Mouse (Mus musculus) liver, embryonic 14.5 days (tissue): Measurements from ENCODE around the gene Chrnb4. TPM values are rescaled to one million over a fixed set of nuclear protein-coding genes. Genes with fewer than 3 reads are reported as not detected.
A peak's percentile ranks its signal among the peaks of the same experiment; 100 is the strongest.

Source experiments
- ATAC-seq: fragments of 200-750 bp; cut with Nextera tagmentation; 2 replicates; pipeline ENCODE4 v1.8.0; 2017; ENCODE audit warnings: moderate number of reproducible peaks, mild to moderate bottlenecking, moderate library complexity; ENCODE audit not compliant: insufficient read depth
- DNase-seq, 3 experiments: peaks; one replicate each; pipeline ENCODE4 v3.0.0-alpha.2; 2012 to 2013; ENCODE audit warnings: low read depth in 3 of 3, low spot score in 3 of 3
- H3K27ac ChIP-seq: fragments of 300-500 bp; sonication (generic); 2 replicates; pipeline ENCODE4 v1.5.1; 2014; ENCODE audit warnings: moderate library complexity, mild to moderate bottlenecking, control low read depth, inconsistent platforms
- H3K27me3 ChIP-seq: fragments of 300-500 bp; sonication (generic); 2 replicates; pipeline ENCODE4 v1.6.1; 2014; ENCODE audit warnings: mild to moderate bottlenecking, low read length, moderate library complexity; ENCODE audit not compliant: control insufficient read depth, insufficient read depth
- H3K36me3 ChIP-seq: fragments of 300-500 bp; sonication (generic); replicated peaks from 2 replicates; pipeline ENCODE4 v1.6.1; 2014; ENCODE audit warnings: low read depth; ENCODE audit not compliant: control insufficient read depth, insufficient read depth
- H3K4me1 ChIP-seq, 2 experiments: fragments of 200-500 bp in 1 of 2; fragments of 300-500 bp in 1 of 2; sonication (generic) in 1 of 2; replicated peaks; 2 replicates each; pipeline ENCODE4 v1.6.1; 2012 to 2014; ENCODE audit warnings: antibody characterized with exemption in 1 of 2, inconsistent platforms in 1 of 2, low read length in 1 of 2; ENCODE audit not compliant: control insufficient read depth in 2 of 2, insufficient read depth in 2 of 2
- H3K4me2 ChIP-seq: fragments of 300-500 bp; sonication (generic); 2 replicates; pipeline ENCODE4 v1.6.1; 2014; ENCODE audit warnings: low read depth, mild to moderate bottlenecking, control low read depth, moderate library complexity
- H3K4me3 ChIP-seq, 2 experiments: fragments of 200-500 bp in 1 of 2; fragments of 300-500 bp in 1 of 2; sonication (generic) in 1 of 2; 2 replicates each; pipeline ENCODE4 v1.5.1; 2012 to 2014; ENCODE audit warnings: low read depth in 2 of 2, low read length in 2 of 2, mild to moderate bottlenecking in 2 of 2, control low read depth in 1 of 2, inconsistent platforms in 1 of 2, moderate library complexity in 1 of 2; ENCODE audit not compliant: insufficient read depth in 1 of 2
- H3K9ac ChIP-seq: fragments of 300-500 bp; sonication (generic); replicated peaks from 2 replicates; pipeline ENCODE4 v1.6.1; 2014; ENCODE audit warnings: mild to moderate bottlenecking, control low read depth, moderate library complexity
- H3K9me3 ChIP-seq: fragments of 300-500 bp; sonication (generic); 2 replicates; pipeline ENCODE4 v1.6.1; 2016; ENCODE audit warnings: low read length, mixed read lengths; ENCODE audit not compliant: control insufficient read depth
- CTCF ChIP-seq: IDR thresholded peaks from 2 replicates; pipeline ENCODE4 v1.5.1; 2016; ENCODE audit warnings: antibody characterized with exemption, low read depth, control low read depth
- EP300 ChIP-seq: IDR thresholded peaks from 2 replicates; pipeline ENCODE4 v1.6.1; 2016; ENCODE audit warnings: antibody characterized with exemption, low read depth
- WGBS: fragments of 180-500 bp; shearing (Covaris S2); extraction: QIAGEN DNeasy Blood & Tissue Kit; methylation state at CpG from one replicate; pipeline ENCODE4 v1.1.7; 2014; ENCODE audit not compliant: insufficient replicate concordance; 5-methylcytosine and 5-hydroxymethylcytosine counted together
- polyA plus RNA-seq, 2 experiments: library from polyadenylated mRNA; depleted of rRNA in 1 of 2; stranded (reverse) in 1 of 2; unstranded in 1 of 2; fragments of >200 nt; fragmentation: Nextera tagmentation in 1 of 2; extraction: Ambion mirVana in 1 of 2; gene quantifications; 2 replicates each; pipeline versions ENCODE4 v1.2.1 to v1.2.3; 2012 to 2014

Chrnb4 gene
- polyA plus RNA-seq, 2 experiments: not detected

GRCm38 (mm10) chr9:55055386-55055930 lies 6.9 kb upstream of the Chrnb4 start:
- Histone ChIP-seq H3K9ac (no peak overlapping the region), H3K36me3 (no peaks in the 10 kb centered on the region), H3K4me1 (no peaks in the 10 kb centered on the region), H3K27ac (no peak overlapping the region), H3K4me2 (no peak overlapping the region), H3K4me3 (no peak overlapping the region), H3K27me3 (no peaks in the 10 kb centered on the region), H3K9me3 (no peaks in the 10 kb centered on the region)
- DNase-seq (no peak), ATAC-seq (no peak)
- TF ChIP-seq EP300 (no peak), CTCF (no peak)
- 50% methylated on average over 2 of the region's 2 CpGs for WGBS

- Histone ChIP-seq H3K4me1 (no peaks in the 10 kb centered on the region), H3K9me3 (no peaks in the 10 kb centered on the region), H3K27me3 (no peaks in the 10 kb centered on the region; the same call in 1 of the 2 replicates), H3K9ac (no peak overlapping the region), H3K4me3 (no peak overlapping the region), H3K4me2 (no peak overlapping the region), H3K36me3 (no peaks in the 10 kb centered on the region), H3K27ac (no peak overlapping the region)
- no peak for DNase-seq
- TF ChIP-seq CTCF (peak; percentile 17; the same call in 1 of the 2 replicates), EP300 (no peak)
- no peak for ATAC-seq
- WGBS: 0% methylated on average over 3 of the region's 3 CpGs
These were observed 1.8 kb downstream of the Chrnb4 start for GRCm38 (mm10) chr9:55046764-55047163.

GRCm38 (mm10) chr9:55045001-55045400 lies 3.6 kb downstream of the Chrnb4 start:
- TF ChIP-seq EP300 (no peak), CTCF (no peak)
- ATAC-seq: no peak
- Histone ChIP-seq H3K4me1 (no peaks in the 10 kb centered on the region), H3K27ac (no peak overlapping the region), H3K9me3 (no peaks in the 10 kb centered on the region), H3K4me3 (no peak overlapping the region), H3K9ac (no peak overlapping the region), H3K27me3 (no peaks in the 10 kb centered on the region; the same call in 1 of the 2 replicates), H3K4me2 (no peak overlapping the region), H3K36me3 (no peaks in the 10 kb centered on the region)
- no peak for DNase-seq
- WGBS: 55% methylated on average over 2 of the region's 2 CpGs

GRCm38 (mm10) chr9:55043688-55044087 lies 4.9 kb downstream of the Chrnb4 start:
- no peak for DNase-seq
- no peak for TF ChIP-seq EP300
- TF ChIP-seq CTCF: no peak
- WGBS: 31% methylated on average over 8 of the region's 8 CpGs
- Histone ChIP-seq H3K27ac (no peak overlapping the region), H3K4me2 (no peak overlapping the region), H3K27me3 (no peaks in the 10 kb centered on the region; the same call in 1 of the 2 replicates), H3K4me3 (no peak overlapping the region), H3K9me3 (no peaks in the 10 kb centered on the region), H3K36me3 (no peaks in the 10 kb centered on the region), H3K4me1 (no peaks in the 10 kb centered on the region), H3K9ac (no peak overlapping the region)
- no peak for ATAC-seq

- H3K36me3 ChIP-seq: no peaks in the 10 kb centered on the region
- no peak for ATAC-seq
- TF ChIP-seq CTCF (no peak), EP300 (no peak)
- DNase-seq: no peak
- 65% methylated on average over 2 of the region's 2 CpGs for WGBS
- H3K27ac ChIP-seq: no peak overlapping the region
- no peaks in the 10 kb centered on the region for H3K27me3 ChIP-seq
- no peak overlapping the region for H3K9ac ChIP-seq
- no peak overlapping the region for H3K4me2 ChIP-seq
- no peak overlapping the region for H3K4me3 ChIP-seq
- H3K9me3 ChIP-seq: no peaks in the 10 kb centered on the region
- no peaks in the 10 kb centered on the region for H3K4me1 ChIP-seq
These were observed 7.2 kb downstream of the Chrnb4 start for GRCm38 (mm10) chr9:55041389-55041788.
